Mouse (Mus musculus): ENCODE data around the gene Gm20388.
A peak's percentile ranks its signal among the peaks of the same experiment; 100 is the strongest.

DNA sequence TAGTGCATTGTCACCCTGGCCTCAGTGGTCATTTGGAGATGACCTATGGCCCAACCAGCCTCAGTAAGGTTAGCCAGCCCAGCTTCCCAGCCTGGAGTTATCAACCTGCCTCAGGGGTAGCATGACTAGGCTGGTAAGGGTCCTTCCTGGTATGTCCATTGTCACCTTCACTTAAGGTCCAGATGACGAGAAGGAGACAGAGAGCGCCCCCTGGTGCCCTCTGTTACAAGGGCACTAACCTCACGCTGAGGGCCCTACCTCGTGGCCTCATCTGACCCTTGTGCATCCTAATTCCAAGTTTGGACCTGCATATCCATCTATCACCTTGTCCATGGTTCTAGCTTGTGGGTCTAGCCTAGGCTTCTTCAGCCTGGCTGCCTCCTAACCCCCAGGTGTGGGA lies 1774.8 kb downstream of the Gm20388 start:
- TF ChIP-seq CTCF (IDR thresholded peaks at IDR 0.05; ENCODE audit: borderline replicate concordance, insufficient read depth, low read depth, low read length) (peak; percentile 81), POLR2A (IDR thresholded peaks at IDR 0.05; ENCODE audit: borderline replicate concordance, insufficient read depth, low read length) (no peak)
